Mouse (Mus musculus): ENCODE results near the gene Irgq.

Gene Irgq

DNA sequence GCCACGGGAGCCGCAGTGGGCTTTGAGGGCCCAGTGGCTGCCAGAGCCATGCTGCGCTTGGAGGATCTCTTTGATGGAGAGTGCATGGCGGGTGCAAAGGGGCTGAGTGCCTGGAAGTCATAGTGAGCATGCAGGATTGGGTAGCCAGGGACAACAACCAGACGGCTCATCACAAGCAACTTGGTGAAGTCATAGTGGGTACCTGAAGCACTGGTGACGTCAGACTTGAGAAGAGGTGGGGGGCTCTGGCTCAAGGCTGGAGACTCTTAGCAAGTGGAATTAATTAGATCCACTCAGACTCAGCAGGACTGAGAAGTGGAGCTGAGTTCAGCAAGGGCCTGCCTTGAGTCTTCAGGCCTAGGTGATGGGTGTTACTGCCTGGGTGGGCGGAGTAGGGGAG, 18.1 kb upstream of the Irgq start, which contains the start of gene AC161166.1:
Gene AC161166.1, minus strand, starts transcription at position 101 of the 400 bp plus-strand sequence.
- no peak for DNase-seq (ENCODE audit: low read depth, low spot score)

DNA sequence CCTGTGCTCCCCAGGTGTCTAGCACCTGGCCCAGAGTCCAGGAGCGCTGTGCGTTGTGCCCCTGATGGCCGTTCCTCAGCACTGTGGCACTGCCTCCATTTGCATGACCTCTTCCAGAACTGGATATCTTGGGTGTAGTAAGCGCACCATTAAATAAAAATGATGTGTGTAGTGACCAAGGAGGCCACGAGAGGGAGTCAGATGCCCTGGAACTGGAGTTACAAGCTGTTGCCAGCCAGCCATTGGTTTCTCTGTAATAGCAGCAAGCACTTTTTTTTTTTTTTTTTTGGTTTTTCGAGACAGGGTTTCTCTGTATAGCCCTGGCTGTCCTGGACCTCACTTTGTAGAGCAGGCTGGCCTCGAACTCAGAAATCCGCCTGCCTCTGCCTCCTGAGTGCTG, 14.2 kb upstream of the Irgq start:
- DNase-seq (ENCODE audit: low read depth, low spot score), result peak; percentile 93

DNA sequence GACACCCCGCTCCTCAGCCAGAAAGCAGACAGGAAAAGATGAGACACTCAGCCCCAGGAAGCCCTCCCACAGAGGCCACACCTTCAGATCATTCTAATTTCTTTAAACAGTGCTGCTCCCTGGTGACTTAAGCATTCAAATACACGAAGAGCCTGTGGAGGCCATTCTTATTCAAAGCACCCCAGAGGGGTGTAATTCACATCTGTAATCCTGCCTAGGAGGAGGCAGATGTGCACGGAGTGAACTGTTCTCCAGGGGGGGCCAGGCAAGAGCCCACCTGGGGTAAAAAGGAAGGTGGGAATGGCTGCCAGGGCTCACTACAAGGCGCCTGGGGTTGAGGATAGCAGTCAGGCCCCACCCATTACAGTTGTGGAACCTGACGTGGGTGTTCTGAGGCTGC, 13.4 kb upstream of the Irgq start:
- peak; percentile 98 for DNase-seq (ENCODE audit: low read depth, low spot score)

GRCm38 (mm10) chr7:24517654-24518053, 12.8 kb upstream of the Irgq start:
- peak; percentile 55 for DNase-seq (ENCODE audit: low read depth, low spot score)

DNA sequence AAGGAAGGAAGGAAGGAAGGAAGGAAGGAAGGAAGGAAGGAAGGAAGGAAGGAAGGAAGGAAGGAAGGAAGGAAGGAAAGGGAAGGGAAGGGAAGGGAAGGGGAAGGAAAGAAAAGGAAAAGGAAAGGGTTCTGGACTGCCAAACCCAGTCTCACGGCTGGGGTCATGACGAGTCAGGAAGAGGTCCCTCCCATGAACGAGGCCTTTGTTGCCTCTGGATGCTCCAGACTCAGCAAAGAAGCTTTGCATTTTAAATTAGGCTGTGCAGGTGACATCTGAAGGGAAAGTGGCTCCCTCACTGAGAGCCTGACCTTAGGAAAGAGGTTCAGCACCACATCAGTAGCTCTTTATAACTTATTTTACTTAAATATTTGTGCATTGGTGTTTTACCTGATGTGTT, 11.4 kb upstream of the Irgq start:
- peak; percentile 79 for DNase-seq (ENCODE audit: low read depth, low spot score)

DNA sequence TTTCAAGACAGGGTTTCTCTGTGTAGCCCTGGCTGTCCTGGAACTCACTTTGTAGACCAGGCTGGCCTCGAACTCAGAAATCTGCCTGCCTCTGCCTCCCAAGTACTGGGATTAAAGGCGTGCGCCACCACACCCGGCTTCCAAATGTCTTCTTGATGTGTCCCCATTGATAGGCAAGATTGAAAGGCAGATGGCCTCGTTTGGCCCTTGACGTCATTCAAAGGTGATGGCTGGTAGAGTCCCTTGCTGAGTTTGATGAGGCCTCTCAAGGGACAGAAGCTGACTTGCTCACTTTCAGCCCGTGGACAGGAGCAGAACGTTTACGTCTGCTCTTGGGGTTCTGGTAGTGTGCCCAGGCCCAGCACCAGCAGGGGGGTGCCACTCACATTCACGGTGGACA, 10.4 kb upstream of the Irgq start:
- peak; percentile 43 for DNase-seq (ENCODE audit: low read depth, low spot score)

DNA sequence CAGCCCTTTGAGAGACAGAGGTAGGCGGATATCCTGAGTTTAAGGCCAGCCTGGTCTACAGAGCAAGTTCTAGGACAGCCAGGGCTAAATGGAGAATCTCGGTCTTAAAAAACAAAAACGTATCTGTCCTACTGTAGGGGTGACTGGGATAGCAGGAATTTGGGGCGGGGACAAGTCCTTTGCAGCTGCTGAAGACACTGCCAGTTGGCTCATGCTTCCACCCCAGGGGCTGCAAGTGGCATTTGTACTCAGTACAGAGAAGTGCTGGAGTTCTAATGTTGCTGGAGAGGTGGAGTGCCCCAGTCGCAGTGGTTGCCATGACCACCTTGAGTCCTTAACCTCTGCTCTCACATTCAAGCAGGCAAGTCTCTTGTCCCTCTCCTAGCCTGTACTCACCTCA, 7.7 kb upstream of the Irgq start:
- peak; percentile 62 for DNase-seq (ENCODE audit: low read depth, low spot score)

DNA sequence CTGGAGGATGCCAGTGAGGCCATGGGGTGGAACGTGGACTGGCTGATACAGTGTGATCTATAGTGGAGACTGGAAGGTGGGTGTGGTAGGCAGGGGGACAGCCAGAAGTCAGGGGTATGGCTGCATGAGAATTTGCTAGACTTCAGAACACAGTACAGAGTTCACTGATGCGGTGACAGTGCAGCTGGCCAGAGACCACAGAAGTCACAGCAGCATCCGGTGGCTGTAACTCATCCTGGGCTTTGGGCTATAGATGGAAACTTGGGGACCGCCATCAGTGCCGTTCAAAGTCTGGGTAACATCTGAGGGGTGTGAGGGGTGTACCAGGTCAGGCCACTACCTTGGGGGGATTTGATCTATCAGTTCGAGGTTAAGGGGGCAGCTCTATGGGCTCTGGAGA, 6.8 kb upstream of the Irgq start:
- no peak for DNase-seq (ENCODE audit: low read depth, low spot score)

DNA sequence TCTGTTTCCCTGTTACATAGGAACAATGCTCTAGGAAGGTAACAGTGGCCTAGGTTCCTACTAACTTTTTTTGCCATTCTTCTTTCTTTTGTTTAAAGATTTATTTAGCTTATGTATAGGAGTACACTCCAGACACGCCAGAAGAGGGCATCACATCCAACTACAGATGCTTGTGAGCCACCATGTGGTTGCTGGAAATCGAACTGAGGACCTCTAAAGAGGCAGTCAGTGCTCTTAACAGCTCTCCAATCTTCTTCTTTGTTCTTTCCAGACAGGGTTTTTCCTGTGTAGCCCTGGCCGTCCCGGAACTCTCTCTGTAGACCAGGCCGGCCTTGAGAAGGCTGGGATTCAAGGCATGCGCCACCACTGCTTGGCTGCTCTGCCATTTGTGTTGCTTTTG, 5.5 kb upstream of the Irgq start:
- peak; percentile 63 for DNase-seq (ENCODE audit: low read depth, low spot score)

DNA sequence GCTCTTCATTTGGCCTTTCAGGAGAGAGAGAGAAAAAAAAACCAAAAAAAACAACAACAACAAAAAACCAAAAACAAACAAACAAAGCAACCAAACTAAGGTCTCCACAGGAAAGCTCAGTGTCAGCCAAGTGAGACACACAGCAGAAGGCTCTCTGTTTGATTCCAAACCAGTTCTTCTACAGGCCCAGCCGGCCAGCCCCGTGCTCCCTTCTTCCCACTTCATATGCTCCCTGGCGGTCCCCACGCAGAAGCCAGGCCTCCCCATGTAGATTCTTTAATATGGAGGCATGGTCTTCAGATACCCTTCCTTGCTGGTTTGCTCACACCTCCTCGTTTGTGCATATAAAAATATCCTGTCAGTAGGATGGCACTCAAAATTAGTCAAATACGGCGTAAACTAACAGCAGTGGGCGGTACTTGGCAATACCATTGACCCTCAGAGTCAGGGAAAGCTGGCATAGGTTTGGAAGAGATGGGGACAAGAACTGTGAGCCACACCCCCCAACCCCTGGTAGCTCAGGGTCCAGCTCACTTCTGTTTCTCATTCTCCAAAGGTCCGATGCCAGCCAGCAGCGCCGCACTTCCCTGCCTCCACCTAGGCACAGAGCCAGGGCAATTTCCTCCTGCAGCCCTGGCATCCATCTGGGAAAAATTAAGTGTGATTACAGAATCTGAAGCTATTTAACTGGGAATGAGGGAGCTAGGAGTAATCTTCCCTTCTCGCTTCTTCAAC, 4.6 kb upstream of the Irgq start:
- DNase-seq (ENCODE audit: low read depth, low spot score), result no peak

GRCm38 (mm10) chr7:24528861-24529260, 1.6 kb upstream of the Irgq start:
- DNase-seq (ENCODE audit: low read depth, low spot score), result no peak

DNA sequence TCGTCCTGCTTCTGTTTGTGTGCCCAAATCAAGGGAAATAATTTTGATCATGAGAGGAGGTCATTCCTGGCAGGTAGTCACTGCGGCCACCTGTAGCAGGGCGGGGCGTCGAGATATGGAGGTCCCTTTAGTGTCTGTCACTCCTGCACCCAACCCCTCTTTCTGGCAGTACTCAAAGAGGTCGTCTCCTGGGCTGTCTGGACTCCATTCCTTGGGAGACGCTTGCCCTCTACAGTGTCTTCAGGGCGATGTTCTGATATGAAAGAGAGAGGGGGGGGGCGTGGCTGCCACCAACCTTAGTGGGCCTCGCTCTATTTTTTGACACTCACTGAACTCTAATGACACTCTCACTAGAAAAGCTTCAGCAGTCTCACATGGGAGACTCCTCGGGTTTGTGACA, 909 bp upstream of the Irgq start:
- no peak for DNase-seq (ENCODE audit: low read depth, low spot score)

DNA sequence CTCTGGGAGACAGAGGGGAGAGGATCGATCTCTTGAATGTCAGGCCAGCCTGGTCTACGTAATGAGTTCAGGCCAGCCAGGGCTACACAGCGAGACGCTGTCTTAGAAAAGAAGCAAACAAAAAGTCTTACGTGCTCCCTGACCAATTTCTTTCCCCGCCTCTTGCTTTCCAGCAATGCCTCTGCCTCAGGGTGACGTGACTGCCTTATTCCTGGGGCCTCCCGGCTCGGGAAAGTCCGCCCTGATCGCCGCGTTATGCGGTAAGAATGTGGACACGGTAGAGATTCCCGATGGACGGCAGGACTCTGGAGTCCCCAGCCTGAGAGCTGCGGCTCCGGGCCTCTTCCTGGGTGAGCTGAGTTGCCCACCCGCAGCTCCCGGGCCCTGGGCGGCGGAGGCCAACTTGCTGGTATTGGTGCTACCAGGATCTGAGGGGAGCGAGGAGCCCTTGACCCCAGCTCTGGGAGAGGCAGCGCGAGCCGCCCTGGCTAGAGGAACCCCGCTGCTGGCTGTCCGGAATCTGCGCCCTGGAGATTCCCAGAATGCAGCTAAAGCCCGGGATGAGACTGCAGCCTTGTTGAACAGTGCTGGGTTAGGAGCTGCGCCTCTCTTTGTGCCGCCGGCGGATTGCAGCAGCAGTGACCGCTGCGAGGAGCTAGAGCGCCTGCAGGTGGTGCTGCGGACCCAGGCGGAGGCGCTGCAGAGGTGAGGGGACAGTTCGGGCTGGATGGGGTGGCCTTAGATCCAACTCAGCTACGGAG, 902 bp downstream of the Irgq start:
- DNase-seq (ENCODE audit: low read depth, low spot score), result peak; percentile 79

DNA sequence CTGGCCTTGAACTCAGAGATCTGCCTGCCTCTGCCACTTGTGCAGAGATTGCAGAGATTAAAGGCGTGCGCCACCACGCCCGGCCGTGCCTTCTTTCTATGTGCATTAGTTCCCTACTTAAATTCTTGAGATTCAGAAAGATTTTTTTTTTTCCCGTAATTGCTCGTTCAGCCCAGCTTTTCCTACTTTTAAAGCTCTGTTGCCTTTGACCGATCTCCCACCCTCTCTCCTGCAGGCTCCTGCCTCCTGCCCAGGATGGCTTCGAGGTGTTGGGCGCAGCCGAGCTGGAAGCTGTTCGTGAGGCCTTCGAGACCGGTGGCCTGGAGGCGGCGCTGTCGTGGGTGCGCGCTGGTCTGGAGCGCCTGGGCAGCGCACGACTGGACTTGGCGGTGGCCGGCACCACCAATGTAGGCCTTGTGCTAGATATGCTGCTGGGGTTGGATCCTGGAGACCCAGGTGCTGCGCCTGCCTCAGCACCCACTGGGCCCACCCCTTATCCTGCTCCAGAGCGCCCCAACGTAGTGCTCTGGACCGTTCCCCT, 2.6 kb downstream of the Irgq start:
- DNase-seq (ENCODE audit: low read depth, low spot score), result peak; percentile 61

DNA sequence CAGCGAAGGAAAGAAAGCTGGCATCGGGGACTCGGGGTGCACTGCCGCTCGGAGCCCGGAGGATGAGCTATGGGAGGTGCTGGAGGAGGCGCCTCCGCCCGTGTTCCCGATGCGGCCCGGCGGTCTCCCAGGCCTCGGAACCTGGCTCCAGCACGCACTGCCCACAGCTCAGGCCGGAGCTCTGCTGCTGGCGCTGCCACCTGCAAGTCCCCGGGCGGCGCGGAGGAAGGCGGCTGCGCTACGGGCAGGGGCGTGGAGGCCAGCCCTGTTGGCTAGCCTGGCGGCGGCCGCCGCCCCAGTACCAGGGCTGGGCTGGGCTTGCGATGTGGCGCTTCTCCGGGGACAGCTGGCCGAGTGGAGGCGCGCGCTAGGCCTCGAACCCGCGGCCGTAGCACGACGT, 3.3 kb downstream of the Irgq start:
- peak; percentile 50 for DNase-seq (ENCODE audit: low read depth, low spot score)

DNA sequence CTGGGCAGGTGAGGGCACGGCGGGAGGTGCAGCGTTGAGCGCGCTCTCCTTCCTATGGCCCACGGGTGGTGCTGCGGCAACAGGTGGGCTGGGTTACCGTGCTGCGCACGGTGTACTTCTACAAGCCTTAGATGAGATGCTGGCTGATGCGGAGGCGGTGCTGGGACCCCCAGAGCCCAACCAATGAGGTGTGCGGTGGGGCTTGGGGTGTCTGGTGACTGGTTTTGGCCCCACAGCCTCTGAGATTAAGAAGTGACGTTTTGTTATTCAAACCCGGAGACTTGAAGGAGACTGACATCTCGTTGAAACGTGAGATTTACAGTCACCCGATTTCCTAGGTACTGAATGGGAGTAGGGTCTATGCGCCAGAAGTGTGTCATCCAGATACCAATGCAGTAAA, 3.8 kb downstream of the Irgq start:
- peak; percentile 80 for DNase-seq (ENCODE audit: low read depth, low spot score)

DNA sequence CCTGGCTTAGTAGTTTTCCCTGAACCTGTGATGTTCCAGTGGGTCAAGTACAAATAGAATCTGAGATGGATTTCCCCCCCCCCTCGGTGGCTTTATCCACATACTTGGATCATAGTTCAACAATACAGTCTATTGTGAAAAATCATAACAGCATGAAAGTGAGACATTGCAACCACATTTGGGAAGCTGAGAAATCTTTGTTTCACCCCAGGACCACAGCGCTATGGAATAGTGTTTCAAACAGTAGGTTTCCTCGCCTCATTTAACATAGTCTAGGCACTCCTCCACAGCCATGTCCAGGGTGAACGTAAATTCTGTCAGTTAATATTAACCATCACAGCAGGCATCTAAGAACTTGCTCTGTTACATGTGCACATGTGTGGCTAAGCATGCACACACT, 6.6 kb downstream of the Irgq start:
- DNase-seq (ENCODE audit: low read depth, low spot score), result no peak

GRCm38 (mm10) chr7:24537591-24537990, 7.1 kb downstream of the Irgq start:
- no peak for DNase-seq (ENCODE audit: low read depth, low spot score)

DNA sequence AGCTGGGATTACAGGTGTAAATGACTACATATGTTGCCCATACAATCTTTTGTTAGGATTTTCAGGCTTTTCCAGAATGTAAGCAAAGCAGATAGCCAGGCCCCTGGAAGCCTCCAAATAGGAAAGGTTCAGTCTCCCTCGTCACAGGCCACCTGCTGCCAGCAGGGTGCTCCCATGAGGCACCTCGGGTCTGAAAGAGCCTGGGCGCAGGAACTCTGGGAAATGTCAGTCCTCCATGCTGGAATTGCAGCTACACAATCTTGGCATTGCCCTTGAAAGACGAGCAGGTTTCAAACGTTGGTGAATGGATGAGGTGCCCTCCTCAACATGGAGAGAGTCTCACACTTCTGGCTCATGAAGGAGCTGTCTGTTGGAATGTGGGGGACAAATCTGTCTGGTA, 7.7 kb downstream of the Irgq start:
- DNase-seq (ENCODE audit: low read depth, low spot score), result no peak

DNA sequence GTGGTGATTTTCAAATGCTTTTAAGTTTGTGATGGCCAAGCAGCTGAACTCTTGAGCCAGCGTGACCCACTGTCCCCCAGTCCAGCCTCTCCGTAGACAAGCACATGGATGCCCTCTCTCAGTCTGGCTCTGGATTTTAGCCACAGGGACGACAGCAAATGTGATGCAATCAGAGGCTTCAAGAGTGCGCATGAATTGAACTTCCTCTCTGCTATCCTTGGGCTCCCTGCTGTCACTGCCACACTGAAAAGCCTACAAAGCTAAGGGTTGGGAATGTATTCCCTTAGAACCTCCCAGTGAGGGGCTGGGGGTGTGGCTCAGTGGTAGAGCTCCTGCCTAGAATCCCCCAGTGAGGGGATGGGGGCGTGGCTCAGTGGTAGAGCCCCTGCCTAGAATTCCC, 8.2 kb downstream of the Irgq start:
- peak; percentile 90 for DNase-seq (ENCODE audit: low read depth, low spot score)

GRCm38 (mm10) chr7:24539686-24540085, 9.2 kb downstream of the Irgq start:
- DNase-seq (ENCODE audit: low read depth, low spot score), result no peak

GRCm38 (mm10) chr7:24544506-24544905, 14.0 kb downstream of the Irgq start:
- DNase-seq (ENCODE audit: low read depth, low spot score), result peak; percentile 89

DNA sequence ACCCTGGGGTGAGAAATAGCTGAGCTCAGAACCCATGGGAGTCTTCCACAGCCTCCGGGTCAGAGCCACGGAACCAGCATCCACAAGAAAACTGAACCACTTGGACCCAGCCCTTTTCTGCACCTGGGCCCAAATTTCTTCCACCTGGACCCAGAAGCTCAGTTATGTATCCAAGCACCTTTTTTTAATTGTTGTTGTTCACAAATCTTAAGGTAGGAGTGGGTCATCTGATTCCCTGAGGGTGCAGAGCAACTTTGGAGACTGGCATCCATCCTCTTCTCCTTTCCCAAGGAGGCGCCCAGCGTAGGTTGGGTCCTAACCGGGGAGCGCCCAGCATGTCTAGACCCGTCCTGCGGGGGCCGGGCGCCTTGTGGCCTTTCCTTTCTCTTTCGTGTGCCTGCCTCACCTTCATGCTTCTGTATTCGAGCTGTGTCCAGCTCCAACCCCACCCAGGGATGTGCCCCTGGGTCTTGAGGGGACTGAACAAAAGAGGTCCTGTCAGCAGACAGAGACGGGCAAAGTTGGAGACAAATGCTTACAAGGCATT, 15.7 kb downstream of the Irgq start, which contains the start of the genes Pinlyp and Xrcc1:
Gene Pinlyp, minus strand, starts transcription at position 51 of the 547 bp plus-strand sequence.
Gene Xrcc1, plus strand, starts transcription at position 222 of the 547 bp plus-strand sequence.
- no peak for DNase-seq (ENCODE audit: low read depth, low spot score)
